Mouse (Mus musculus) inflammation-experienced regulatory T-cells, adult 6 months (primary cell): Measurements from ENCODE around the gene Gpr108. TPM values are rescaled to one million over a fixed set of nuclear protein-coding genes. Genes with fewer than 3 reads are reported as not detected.
"Not testable (repeated sequence)": the region's sequence is repeated elsewhere in the genome, so short reads cannot be mapped to it uniquely, and the experiment has no call there.

Source experiments
- ATAC-seq: one replicate; pipeline ENCODE4 v1.8.0; 2017
- polyA plus RNA-seq, 3 experiments: library from polyadenylated mRNA; unstranded; fragments of 100-300 nt; shearing (Covaris generic); gene quantifications; one replicate each; pipeline ENCODE4 v1.2.1; 2017

Gpr108 gene
- 10 to 100 TPM; 49.0 to 66.3 (median 56.5) TPM for polyA plus RNA-seq

- ATAC-seq, result peak; percentile 64
These were observed at the start of gene Gpr108 for GRCm38 (mm10) chr17:57248201-57248699. Gpr108 (minus strand) TSS chr17:57248446.

GRCm38 (mm10) chr17:57297040-57297439, 48.8 kb upstream of the Gpr108 start:
- ATAC-seq, result no peak

DNA sequence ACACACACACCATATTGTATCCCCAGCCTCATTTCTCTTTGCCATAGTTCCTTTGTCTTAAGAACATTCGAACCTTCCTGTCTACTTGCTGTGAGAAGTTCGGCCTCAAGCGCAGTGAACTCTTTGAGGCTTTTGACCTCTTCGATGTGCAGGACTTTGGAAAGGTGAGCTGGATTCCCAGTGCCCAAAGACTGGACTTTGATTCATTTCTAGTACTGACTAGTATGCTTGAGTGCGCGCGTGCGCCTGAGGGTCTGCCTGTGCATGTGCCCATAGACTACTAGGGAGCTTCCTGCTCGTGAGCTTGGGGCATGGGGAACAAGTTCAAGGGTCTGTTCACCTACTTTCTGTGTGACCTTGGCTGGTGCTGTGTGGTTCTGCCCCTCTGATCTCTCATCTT, 47.7 kb upstream of the Gpr108 start:
- ATAC-seq, result no peak

GRCm38 (mm10) chr17:57292968-57293367, 44.7 kb upstream of the Gpr108 start:
- ATAC-seq, result no peak

DNA sequence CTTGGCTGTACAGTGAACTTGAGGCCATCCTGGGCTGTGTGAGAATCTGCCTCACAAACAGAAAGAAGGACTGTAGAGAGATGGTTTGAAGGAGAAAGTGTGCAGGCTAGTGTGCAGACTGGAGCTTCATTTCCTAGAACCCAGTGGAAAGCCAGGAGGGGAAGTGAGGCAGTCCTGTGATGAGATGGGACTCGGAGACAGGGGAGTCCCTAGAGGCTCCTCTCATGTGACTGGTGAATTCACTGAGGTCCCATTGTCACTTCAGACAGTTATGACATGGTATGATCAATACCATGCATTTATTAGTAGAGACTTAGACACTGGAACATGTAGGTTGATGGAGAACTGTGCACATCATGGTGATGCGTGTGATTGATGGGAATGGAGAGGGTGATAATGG, 44.1 kb upstream of the Gpr108 start:
- no peak for ATAC-seq

- peak; percentile 51 for ATAC-seq
These were observed 42.4 kb upstream of the Gpr108 start for GRCm38 (mm10) chr17:57290671-57291055.

DNA sequence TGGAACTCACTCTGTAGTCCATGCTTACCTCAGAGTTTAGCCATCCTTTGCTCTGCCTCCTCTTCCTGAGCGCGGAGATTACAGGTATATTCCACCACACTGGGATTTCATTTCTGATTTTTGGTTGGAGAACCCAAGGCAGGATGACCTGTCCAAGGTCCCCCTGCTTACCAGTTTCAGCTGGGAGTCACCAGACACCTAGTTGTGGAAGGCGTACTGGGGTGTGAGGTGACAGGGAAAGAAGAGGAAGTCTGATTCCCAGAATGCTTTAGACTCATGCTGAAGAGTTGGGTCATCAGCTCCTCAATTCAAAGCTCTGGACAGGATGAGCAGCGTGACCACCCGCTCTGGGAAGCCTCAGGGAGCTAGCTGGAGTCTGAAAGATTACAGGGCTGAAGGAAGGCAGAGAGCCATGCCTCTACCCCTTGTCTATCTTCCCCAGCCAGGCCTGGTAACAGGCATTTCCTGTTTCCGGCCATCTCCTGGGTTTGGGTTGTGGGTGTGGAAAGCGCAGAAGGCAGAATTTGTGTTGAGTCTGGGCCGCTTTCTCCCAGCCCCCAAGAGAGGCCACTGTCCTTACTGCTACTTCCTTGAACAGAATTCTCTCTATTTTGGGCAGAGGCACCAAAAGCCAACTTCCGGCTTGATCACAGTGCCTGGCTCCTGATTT, 41.9 kb upstream of the Gpr108 start:
- ATAC-seq, result peak; percentile 67

- ATAC-seq, result no peak
These were observed 41.0 kb upstream of the Gpr108 start for GRCm38 (mm10) chr17:57289252-57289651.

DNA sequence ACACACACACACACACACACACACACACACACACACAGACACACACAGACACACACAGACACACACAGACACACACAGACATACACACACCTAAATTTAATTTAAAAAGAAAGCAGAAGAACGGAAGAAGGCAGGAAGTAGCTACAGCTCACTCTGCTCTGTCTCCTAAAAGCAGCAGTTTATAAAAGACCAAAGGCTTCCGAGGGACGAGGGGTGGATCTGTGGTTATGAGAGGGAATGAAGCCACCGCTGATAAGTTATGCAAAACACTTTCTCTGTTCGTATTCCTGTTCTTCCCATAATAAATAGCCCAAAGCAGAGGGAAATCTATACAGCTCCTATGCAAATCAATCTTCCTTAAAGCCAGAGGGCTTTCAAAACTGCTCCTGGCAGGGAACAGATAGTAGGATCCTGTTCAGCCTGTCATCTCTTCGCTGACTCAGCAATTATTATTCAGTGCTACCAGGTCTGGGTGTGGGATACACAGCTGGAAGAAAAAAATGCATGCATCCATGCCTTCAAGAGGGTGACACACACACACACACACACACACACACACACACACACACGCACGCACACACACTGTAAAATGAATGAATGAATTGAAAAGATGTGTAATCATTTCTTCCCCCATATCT, 38.6 kb upstream of the Gpr108 start:
- ATAC-seq, result peak; percentile 64

DNA sequence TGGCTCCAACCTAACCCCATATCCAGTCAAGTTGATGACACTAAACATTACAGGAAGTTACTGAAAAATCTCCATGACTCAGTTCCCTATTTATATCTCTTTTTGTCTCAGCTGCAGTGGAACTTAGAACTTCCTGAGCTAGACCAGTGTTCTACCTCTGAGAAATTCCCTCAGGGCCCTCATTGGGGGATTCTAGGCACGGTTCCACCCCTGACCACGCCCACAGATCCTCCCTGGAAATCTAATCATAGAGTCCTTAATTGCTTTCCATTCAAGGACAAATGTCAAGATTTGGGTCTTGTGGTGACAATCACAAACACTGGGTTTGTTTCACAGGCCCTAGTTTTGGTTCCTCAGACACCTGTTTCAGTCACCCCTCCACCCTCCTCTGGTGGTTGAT, 36.8 kb upstream of the Gpr108 start:
- ATAC-seq, result no peak

GRCm38 (mm10) chr17:57283906-57284305, 35.7 kb upstream of the Gpr108 start:
- ATAC-seq, result no peak

- no peak for ATAC-seq
These were observed 32.2 kb upstream of the Gpr108 start for GRCm38 (mm10) chr17:57280411-57280810.

GRCm38 (mm10) chr17:57279591-57280224, 31.5 kb upstream of the Gpr108 start:
- ATAC-seq, result peak; percentile 46

- ATAC-seq, result peak; percentile 58
These were observed 30.8 kb upstream of the Gpr108 start, which contains the start of gene Vav1 for GRCm38 (mm10) chr17:57278943-57279590. Vav1 (plus strand) TSS chr17:57279100.

- ATAC-seq, result no peak
These were observed 30.3 kb upstream of the Gpr108 start for GRCm38 (mm10) chr17:57278537-57278936.

DNA sequence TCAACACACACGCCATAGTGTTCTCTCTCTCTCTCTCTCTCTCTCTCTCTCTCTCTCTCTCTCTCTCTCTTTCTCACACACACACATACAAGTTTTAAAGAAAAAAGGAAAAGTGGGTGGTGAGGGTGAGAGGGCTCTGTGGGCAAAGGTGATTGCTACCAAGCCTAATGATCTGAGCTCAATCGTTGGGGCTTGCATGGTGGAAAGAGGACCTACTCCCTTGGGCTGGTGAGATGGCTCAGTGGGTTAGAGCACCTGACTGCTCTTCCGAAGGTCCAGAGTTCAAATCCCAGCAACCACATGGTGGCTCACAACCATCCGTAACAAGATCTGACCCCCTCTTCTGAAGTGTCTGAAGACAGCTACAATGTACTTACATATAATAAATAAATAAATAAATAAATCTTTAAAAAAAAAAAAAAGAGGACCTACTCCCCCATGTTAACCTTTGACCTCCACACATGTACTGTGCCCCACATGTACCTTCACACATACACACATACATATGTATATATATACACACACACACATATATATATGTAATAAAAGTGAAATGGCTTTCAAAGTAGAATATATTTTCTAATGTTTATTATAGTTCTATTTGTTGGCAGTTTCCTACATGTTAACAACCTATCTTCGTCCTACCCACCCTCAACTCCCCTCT, 29.5 kb upstream of the Gpr108 start:
- not testable (repeated sequence) for ATAC-seq

DNA sequence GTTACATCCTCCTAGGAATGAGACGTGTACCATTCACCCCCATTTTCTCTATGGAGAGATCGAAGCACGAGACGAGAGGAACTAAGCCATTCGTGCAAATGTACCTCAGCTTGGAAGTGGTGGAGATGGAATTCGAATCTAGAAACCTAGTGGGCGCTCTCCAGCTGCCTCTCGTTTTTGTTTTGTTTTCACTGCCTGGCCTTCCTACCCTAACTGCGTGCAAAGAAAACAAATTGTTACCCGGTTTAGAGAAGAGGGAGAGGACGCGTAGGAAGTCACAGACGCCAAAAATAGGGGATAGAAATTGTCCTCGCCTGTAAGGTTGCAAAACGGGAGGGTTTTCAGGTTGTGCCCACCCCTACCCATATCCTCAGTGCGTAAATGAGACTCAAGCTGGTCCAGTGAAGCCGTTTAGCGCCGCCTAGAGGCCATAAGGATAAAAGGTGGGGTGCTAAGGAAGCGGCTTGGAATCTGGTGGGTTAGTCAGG, 28.4 kb upstream of the Gpr108 start:
- peak; percentile 38 for ATAC-seq

DNA sequence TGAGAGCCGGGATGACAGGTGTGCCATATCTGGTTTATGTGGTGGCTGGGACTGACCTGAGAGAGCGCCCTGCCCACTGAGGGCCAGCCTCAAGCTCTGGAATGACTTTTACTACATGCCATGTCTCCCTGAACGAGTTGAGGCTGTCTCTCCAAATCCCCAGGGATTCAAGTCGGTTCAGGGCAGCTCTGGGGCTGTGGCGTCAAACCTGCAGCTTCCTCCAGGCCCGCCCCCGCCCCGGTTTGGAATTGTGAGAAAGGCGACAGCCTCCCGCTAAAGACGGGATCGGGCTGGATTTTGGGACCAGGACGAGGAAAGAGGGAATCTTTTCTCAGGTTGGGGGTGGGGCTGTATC, 27.7 kb upstream of the Gpr108 start:
- no peak for ATAC-seq

- ATAC-seq, result peak; percentile 65
These were observed 27.1 kb upstream of the Gpr108 start for GRCm38 (mm10) chr17:57275111-57275996.

DNA sequence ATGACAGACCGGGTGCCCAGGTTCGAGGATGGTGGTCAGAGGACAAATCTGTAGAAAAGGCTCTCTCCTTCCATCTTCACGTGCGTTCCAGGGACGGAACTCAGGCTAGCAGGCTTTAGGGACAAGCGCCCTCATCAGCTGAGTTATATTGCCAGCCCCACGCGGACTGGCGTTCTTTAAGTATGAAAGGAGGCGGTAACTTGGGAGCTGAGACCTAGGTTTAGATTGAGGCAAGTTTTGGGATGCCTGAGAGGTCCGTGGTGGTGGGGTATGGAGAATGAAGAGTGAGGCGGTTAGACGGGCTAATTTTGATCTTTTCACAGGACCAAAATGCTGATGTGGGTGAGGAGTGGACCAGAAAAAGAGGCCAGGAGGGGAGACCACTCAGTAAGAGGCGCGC, 26.4 kb upstream of the Gpr108 start:
- no peak for ATAC-seq

- ATAC-seq, result no peak
These were observed 25.6 kb upstream of the Gpr108 start for GRCm38 (mm10) chr17:57273846-57274245.
